Mouse (Mus musculus) right cerebral cortex, postnatal 4 days (tissue): ENCODE results near the gene Fcgr2b.
"Not testable (repeated sequence)": the region's sequence is repeated elsewhere in the genome, so short reads cannot be mapped to it uniquely, and the experiment has no call there.

ENCODE experiments used
- DNase-seq: peaks from one replicate; pipeline ENCODE4 v3.0.0-alpha.2; 2022

Gene Fcgr2b

DNA sequence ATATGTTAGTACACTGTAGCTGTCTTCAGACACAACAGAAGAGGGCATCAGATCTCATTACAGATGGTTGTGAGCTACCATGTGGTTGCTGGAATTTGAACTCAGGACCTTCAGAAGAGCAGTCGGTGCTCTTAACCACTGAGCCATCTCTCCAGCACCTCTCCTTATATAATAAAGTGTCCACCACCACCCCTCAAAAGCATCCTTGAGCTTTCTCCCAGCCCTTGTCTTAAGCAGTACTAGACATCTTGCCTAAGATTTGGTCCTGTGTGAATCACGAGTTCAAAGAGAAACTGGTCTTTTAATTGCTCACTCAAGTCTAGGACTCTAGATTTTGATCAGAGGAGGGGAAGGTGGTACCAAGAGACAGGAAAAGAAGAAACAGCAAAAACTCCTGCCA, 997 bp downstream of the Fcgr2b start:
- not testable (repeated sequence) for DNase-seq

GRCm38 (mm10) chr1:170974736-170975135, 1.6 kb downstream of the Fcgr2b start:
- no peak for DNase-seq

DNA sequence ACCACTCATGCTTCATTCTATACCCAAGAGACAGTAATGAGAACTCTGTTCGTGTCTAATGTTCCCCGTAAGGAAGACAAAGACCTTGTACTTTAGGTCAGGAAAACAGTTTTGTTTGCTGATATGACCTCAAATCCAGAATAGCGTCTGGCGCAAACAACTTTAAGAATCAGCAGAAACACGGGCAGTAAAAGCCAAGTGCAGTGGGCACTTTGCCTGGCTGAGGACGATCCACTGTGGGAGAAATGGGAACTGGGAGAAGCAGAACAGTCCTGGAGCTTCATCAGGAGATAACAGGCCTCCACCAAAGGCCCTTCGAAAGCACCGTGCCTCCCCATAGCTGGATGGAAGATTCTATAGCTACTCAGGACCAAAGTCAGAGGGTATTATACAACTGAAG, 2.2 kb downstream of the Fcgr2b start:
- DNase-seq: no peak

GRCm38 (mm10) chr1:170972936-170973335, 3.4 kb downstream of the Fcgr2b start:
- DNase-seq: no peak

- no peak for DNase-seq
Observed at GRCm38 (mm10) chr1:170972494-170972893, 3.9 kb downstream of the Fcgr2b start.

DNA sequence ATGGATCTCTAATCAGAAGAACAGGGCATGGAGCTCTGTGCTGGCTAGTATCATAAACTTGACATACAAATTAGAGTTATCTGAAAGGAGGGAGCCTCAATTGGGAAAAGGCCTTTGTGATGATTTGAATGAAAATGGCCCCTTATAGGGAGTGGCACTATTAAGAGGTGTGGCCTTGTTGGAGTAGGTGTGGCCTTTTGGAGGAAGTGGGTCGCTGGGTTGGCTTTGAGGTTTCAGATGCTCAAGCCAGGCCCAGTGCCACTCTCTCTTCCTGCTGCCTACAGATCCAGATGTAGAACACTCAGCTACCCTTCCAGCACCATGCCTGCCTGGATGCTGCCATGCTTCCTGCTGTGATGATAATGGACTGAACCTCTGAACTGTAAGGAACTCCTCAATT, 7.8 kb downstream of the Fcgr2b start:
- no peak for DNase-seq

DNA sequence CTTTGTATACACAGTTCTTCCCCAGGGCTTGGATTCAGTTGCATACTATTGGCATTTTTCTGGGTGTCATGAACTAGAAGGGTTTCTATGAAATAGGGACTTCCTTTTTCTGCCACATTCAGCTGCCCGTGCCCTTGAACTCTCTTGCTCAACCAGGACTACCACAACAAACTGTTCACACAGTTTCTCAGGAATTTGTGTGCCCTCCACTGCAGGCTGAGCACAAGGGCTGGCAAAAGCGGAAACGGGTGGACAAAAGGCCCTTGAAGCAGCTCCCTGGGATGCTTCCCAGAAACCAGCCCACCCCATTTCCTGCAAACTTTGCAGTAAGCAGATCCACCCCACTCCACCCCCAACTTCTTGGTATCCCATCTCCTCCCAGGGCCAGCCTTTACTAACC, 8.8 kb downstream of the Fcgr2b start:
- no peak for DNase-seq

- no peak for DNase-seq
Observed at GRCm38 (mm10) chr1:170963087-170963486, 13.3 kb downstream of the Fcgr2b start.

DNA sequence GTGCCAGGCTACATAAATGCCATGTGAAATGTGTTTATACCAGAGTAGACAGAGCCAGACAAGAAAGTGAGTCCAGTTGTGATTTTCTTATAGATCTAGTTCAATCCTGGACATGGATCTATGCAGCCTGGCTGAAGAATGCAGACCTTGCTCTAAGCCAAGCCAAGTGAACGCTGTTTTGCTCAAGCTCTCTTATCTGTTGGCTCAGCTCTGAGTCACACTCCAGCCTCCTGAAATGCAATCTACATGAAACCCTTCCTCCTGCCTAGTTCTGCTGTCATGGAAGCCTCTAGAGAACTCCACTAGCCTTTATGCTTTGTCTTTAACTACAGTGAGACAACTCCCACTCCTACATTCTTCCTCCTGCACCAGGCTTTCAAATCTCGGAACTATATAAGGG, 14.0 kb downstream of the Fcgr2b start:
- no peak for DNase-seq

GRCm38 (mm10) chr1:170961101-170961500, 15.2 kb downstream of the Fcgr2b start:
- no peak for DNase-seq

GRCm38 (mm10) chr1:170959791-170960190, 16.6 kb downstream of the Fcgr2b start:
- no peak for DNase-seq

DNA sequence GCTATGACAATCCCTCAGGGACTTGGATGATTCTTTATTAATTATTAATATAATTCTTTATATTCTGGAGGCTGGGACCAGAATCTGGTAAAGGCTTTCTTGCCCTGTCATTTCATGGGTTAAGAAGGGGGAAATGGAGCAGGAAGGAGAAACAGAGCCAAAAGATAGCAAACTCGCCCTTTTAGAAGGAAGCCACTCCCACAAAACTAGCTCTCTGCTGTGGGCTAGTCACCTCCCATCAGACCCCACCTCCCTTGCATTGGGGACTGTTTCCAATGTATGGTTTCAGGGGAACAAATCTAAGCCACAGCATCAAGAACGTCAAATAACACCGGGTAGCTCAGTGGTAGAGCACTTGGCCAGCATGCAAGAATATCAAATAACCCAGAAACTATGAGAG, 18.1 kb downstream of the Fcgr2b start:
- no peak for DNase-seq

- no peak for DNase-seq
Observed at GRCm38 (mm10) chr1:170953192-170953591, 23.2 kb downstream of the Fcgr2b start.

DNA sequence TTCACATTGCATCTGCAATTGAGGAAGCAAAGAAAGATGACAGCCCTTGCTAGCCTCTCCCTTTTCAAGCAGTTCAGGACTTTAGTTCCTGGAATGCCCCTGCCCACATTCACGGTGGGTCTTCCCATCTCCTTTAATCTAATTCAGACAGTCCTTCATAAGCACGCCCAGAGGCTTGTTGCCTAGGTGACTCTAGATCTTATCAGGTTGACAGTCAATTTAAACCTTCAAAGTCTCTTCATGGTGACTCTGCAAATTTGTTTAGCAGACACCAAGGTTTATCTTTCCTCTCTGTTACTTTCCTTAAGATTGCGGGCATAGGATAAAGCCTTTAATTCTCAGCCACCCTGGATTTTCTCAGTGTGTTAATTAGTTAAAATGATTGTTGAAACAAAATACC, 25.6 kb downstream of the Fcgr2b start:
- no peak for DNase-seq

DNA sequence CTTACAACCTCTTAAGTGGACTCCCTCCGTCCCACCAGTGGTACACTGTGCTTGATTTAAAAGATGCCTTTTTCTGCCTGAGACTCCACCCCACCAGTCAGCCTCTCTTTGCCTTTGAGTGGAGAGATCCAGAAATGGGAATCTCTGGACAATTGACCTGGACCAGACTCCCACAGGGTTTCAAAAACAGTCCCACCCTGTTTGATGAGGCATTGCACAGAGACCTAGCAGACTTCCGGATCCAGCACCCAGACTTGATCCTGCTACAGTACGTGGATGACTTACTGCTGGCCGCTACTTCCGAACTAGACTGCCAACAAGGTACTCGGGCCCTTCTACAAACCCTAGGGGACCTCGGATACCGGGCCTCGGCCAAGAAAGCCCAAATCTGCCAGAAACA, 31.4 kb downstream of the Fcgr2b start:
- not testable (repeated sequence) for DNase-seq

DNA sequence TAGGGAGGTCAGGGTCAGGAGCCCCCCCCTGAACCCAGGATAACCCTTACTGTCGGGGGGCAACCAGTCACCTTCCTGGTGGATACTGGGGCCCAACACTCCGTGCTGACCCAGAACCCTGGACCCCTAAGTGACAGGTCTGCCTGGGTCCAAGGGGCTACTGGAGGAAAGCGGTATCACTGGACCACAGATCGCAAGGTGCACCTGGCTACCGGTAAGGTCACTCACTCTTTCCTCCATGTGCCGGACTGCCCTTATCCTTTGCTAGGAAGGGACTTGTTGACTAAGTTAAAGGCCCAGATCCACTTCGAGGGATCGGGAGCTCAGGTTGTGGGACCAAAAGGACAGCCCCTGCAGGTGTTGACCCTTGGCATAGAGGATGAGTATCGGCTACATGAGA, 32.2 kb downstream of the Fcgr2b start:
- DNase-seq: not testable (repeated sequence)

GRCm38 (mm10) chr1:170939255-170939654, 37.1 kb downstream of the Fcgr2b start:
- DNase-seq: no peak

DNA sequence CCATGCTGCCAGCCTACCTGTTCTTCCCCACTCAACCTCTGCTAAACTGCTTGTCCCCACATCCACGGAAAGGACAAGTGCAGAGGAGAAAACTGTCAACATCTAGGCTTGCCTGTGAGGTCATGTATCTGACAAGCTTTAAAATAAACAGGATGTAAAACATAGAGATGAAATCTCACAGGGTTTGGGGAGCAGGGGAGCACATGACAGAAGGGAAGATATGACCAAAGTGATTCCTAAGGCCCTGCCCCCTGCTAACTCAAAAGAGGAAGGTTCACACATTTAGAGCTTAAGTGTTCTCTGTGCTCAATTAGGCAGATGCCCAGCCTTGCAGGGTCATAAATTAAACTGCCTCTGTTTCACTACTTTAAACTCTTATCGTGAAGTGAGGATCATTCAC, 42.0 kb downstream of the Fcgr2b start:
- DNase-seq: no peak

- no peak for DNase-seq
Observed at GRCm38 (mm10) chr1:170933940-170934339, 42.4 kb downstream of the Fcgr2b start.

DNA sequence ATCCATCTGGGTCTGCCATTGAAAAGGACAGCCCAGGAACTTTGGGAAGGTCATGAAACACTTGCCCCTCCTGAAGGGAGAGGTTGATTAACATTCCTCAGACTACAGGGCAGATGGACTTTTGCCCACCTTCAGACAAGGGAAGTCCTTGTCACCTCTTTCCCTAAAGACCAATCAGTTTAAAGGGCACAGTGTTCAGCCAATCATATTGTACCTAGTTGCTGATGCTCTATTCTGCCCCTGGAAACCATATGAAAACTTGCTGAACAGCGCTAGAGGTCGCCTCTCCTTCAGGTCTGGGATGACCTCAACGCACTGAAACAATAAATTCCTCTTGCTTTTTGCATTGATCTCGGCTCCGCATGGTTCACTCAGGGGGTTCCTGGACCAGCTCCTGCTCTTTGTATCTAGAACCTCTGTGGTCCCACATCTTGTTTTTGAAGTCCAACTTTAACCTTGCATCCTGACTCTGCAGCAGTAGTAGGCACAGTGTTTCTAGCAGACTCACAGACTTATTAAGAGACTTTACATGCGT, 42.9 kb downstream of the Fcgr2b start:
- no peak for DNase-seq

- no peak for DNase-seq
Observed at GRCm38 (mm10) chr1:170932043-170932442, 44.3 kb downstream of the Fcgr2b start.

DNA sequence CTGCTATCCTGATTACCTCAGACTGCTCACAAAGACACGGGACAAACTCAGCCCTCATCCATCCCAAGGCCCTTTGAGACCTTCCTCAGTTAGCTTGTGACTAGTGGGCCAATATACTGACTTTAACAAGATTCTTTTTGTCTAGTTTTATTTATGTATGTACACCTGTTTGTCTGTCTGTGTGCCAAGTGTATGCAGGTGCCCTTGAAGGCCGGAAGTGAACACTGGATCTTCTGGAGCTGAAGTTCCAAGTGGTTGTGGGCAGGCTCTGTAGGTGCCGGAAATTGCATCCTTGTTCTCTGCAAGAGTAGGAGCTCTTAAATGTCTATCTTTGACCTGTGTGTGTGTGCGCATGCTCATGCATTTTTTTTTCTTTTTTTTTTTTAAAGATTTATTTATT, 47.1 kb downstream of the Fcgr2b start:
- no peak for DNase-seq

DNA sequence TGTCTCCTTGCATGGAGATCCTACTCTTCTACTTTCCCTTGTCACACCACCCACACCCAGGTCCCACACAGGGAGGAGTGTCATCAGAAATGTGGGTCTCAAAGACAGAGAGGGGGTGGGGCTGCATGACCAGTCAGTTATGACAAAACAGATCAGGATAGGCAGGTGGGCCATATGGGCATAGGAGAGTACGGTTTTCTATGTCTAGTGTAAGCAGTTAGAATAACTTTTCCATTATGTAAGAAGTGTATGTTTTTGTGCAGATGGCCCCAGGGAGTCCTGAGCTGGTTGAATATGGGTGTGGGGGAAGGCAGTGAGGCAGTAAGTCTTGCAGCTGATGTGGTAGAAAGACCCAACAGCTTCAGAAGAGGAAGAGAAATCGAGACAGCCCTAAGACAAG, 47.9 kb downstream of the Fcgr2b start:
- DNase-seq: no peak

GRCm38 (mm10) chr1:170927378-170927777, 49.0 kb downstream of the Fcgr2b start, which contains the start of gene Fcrla:
Gene Fcrla, minus strand, starts transcription at chr1:170927583.
- no peak for DNase-seq

DNA sequence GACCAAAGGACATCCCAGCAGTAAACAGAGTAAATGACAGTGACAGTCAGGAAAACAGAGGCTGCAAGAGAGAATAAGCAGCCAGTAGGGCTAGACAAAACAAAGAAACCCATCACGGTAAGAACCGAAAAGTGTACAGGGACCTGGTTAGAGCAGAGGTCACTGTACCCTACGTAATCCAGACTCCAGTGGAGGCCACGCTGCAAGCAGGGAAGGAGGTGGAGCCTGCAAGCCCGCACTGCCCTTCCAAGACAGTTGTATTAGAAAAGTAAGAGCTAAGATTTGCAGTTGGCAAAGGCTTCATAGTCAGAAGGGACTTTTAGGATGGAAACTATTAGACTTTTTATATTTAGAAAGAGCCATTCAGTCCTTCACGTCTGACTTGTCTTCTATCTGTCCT, 49.4 kb downstream of the Fcgr2b start:
- no peak for DNase-seq

DNA sequence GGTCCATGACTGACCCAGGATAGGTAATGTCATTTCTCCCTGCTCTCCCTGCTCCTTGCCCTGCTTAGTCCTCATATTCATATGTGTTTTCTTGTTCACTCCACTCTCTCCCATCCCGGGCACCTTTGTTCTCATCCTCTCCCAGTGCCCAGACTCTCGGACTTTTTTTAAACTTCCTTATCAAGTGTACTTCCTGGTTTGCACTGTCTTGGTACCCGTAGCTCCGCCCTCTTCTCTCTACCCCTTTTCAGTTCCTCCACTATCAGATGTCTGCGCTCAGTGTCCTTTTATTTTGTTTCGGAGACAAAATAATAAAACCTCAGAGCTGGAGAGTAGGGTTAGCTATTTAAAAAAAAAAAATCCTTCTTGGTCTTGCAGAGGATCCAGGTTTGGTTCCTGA, 51.9 kb downstream of the Fcgr2b start:
- no peak for DNase-seq
